Mouse (Mus musculus) hematopoietic stem cell, adult 5-6 weeks (primary cell): Measurements from ENCODE around the gene Marco. TPM values are rescaled to one million over a fixed set of nuclear protein-coding genes. Genes with fewer than 3 reads are reported as not detected.

Experiments used
- ATAC-seq, 2 experiments: fragments of 125-278 bp in 1 of 2; replicated peaks in 1 of 2; 2 replicates each; pipeline ENCODE4 v1.8.0; 2016 to 2017; ENCODE audit warnings: inconsistent platforms in 2 of 2, mild to moderate bottlenecking in 2 of 2, moderate number of reproducible peaks in 2 of 2, low read depth in 1 of 2, moderate TSS enrichment in 1 of 2; ENCODE audit not compliant: low FRiP score in 2 of 2, poor library complexity in 2 of 2, severe bottlenecking in 2 of 2, insufficient read depth in 1 of 2, low TSS enrichment in 1 of 2
- total RNA-seq: library from RNA; stranded (forward); fragments of 172-1452, 232-1000 nt; gene quantifications from 2 replicates; pipeline ENCODE4 v1.2.3, GENCODE M21; 2017

Marco gene
- total RNA-seq, result not detected in 2 replicates

DNA sequence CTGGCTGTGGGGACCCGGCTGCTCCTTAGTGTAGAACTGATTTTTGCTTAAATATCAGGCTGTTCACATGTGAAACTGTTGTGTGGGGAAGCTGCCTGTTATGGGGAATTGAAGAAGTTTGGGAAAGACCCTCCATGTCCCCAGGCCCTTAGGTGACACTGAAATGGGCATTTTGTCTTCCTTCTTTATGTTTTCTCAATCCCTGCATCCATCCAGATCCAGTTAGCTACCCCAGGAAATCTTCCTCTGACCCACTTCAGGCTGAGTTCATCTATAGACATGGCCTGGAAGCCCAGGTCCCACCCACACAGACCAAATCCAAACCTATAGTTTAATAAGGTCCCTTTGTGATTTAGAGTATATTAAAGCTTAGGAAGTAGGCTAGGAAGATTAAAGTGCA is at the start of gene Marco:
TSS of gene Marco (minus strand) at position 101 of the 400 bp plus-strand sequence.
- no peak for ATAC-seq

DNA sequence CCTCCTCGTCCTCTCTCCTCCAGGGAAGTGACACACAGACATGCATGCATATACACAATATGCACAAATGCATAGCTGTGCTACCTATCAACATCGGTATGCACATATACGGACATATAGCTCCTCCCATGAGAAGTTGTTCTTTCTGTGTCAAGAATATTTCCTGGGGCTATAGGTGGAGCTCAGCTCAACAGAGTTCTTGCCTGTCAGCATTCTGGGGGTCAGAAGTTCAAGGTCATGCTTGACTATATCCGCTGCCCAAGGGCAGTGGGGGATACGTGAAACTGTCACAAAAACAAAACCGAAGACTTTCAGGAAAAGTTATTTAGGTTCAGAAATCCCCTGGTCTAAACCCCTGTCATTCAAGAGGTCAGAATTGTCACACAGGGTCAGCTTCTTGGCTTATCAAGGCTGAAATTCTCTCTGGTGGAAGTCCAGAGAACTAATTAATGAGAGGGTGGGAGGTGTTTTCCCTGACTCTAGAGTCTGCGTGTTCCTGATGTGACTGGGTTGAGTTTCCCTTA is 34.7 kb upstream of the Marco start:
- no peak for ATAC-seq

DNA sequence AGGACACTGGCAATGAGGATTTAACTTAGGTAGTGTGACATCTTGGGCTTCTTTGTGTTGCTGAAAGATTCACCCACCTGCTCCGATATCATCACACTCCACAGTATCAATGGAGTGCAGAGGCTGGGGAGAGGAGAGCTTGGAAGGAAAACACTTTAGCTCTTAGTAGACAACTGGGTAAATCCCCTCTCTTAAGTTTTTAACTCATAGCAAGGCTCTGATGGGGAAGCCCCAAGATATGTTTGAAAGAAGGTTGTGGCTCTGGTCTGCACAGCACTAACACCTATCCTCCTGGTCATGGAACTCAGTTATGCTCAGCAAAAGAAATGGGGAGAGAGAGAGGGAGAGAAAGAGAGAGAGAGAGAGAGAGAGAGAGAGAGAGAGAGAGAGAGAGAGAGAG is 32.2 kb upstream of the Marco start:
- no peak for ATAC-seq

DNA sequence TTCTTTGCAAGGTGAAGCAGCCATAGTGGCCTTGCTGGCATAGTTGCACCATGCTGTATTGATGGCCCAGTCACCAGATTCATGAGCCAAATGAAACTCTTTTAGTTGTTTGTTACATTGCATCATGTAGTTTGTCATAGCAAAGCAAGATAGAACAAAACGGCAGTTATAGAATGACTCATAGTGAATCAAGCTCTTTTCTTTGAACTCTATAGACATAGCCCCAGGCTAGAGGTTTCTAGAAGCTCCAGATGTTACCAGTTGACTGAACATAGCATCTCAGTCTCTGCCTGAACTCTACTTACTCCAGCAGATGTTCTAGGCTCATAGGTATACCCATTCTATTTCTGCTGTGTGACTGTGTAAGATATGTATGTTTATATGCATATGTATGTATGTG is 31.1 kb upstream of the Marco start:
- ATAC-seq, result no peak

DNA sequence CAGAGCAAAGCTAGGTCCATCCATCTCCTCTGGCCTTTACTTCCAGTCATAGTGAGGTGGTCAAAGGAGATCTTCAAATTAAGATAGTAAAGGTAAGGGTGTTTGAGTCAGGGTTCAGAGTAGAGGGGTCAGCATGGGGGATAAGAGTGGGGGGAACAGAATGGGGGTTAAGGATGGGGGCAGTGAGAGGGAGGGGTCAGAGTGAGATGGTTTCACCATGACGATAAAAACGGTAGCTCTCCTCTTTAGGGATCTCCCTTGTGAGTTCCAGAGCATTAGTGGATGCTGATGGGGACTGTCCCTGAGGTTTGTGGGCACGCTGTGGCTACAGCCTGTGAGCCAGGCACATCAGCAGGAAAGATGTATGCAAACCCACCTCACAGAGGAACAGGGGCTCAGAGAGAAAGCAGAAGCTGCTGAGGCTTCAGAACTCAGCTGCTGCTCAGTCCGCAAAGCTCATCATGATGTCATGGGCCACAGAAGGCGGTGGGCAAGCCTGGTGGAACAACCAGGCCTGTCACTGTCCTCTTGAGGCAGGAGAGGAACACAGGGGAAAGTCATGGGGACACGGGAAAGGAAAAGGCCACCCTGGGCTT is 27.6 kb upstream of the Marco start:
- peak; percentile 91 to 97 for ATAC-seq

DNA sequence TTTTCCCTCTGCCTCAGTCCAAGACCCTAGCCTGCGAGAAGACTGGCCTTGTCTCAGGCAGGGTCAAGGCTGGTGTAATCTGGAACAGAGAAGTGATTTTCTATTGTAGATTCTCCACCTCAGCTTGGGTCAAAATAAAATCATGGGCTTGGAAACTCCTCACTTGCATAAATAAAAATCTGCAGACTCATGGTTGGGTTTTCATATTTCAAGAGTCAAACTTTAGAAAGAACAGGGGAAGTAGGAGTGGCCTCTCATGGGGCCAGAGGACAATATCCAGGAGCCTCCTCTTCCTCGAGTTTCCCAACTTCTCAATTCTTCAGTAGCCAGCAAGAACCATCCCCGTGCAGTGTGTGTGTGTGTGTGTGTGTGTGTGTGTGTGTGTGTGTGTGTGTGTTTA is 26.9 kb upstream of the Marco start:
- peak in 1 of 2 experiments; percentile 28; a peak in 1 of 4 replicates for ATAC-seq

DNA sequence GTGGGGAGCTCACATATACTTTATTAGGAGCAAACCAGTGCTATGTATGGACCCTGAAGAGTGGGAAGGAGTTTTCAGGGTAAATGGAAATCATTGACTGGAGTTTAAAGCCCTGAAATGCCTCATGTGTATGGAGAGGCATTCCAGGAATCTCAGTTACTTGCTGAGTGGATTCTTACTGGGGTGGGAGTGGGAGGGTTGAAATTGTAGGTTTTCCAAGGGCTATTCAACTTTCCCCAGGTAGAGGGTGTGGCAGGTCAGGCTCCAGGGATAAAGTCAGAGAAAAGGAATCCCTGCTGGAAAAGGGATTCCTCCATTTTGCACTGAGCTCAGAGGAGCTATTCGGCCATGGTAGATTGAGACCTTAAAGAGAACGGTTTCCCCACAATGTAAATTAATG is 25.1 kb upstream of the Marco start:
- no peak for ATAC-seq

DNA sequence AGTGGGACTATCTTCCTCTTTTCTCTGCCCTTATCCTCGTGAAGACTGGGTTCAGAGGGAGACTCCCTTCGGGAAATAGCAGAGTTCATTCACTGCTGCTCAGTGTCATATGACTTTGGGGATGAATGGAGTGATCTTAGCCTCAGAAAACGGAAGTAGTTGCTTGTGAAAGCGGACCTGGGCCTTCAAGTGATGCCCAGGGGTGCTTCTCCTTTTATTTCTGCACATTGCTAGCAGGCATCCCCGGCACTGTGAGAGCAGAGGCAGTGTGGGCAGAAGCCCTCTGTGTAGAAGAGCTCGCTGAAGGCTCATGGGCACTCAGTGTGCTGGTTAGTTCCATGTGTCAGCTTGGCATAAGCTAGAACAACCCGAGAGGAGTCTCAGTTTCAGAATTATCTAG is 12.8 kb upstream of the Marco start:
- no peak for ATAC-seq

DNA sequence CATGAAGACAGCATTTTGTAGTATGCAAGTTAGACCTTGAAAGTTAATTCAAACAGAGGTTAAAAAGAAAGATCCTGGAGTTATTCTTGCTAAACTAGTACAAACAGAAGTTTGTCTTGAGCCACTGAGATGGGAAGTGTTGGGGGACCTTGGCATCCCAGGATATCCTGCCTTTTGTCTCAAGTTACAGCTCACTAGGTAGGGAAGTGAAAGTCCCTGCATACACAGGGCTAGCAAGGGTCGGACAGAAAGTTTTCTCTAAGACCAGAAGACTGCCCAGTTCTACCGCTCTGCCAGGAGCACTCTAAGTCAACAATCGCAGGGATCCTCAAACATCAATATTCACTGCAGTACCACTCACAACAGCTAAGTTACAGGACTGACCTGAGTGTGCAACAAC is 5.5 kb upstream of the Marco start:
- no peak for ATAC-seq

DNA sequence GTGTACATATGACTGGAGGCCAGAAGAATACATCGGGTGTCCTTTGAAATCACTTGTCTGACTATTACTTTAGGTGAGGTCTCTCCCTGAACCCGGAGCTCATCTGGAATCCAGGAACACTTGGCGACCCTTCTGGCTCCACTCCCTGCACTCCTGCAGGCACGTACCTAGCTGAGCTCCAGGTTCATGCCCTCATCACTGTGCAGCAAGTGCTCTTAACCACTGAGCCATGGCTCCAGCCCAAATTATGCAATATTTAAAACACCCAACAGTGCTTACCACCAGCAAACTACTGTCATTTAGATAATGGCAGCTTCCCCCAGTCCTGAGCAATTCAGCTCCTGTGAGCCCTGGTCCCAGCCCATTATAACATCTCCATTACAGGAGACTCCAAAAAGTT is 4.2 kb upstream of the Marco start:
- no peak for ATAC-seq

DNA sequence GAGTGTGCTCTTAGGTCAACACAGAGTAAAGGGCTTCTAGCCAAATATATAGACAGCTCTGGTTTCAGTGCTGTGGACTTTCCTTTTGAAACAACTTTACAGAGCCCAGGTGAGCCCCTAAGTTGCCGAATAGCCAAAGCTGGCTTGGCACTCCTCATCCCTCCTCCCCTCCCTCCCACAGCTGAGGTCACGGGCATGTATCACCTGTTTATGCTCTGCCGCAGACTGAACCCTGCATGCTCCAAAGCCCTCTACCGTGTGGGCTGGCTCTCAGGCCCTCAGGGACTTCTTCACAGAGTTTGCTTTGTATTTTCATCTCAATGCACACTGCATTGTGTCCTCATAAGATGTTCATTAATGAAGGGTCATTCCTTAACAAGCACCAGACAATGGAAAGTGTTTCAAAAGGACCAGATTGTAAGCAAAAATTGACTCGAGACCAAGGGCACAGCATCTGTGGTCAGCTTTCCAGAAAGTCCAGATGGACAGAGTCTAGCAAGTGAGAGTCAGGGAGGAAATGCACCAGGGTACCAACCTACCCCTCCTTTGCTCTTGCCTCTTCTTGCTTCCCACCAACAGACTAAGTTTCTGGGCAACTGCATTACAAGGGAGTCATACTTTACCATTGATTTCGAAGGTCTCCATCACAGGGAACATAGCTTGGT is 646 bp downstream of the Marco start:
- no peak for ATAC-seq

DNA sequence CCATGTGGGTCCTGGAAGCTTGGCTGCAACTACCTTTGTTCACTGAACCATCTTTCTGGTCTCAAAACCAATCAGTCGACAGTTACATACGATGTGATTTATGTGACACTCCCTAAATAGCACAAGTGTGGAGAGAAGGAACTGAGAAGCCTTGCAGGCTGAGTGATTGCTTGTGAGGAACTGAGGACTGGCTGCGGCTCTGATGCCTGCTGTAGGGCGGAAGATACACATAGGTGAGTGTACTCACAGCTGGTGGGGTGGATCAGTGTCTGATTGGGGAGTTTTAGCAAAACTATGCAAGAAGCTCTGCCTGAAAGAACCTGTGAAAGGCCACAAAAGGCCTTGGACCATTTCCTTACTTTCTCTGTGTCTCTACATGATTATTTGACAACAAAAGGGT is 3.3 kb downstream of the Marco start:
- 0 out of 4 replicates have a peak, but pooled peaks of 1 of the 2 experiments have one; percentile 47 for ATAC-seq

DNA sequence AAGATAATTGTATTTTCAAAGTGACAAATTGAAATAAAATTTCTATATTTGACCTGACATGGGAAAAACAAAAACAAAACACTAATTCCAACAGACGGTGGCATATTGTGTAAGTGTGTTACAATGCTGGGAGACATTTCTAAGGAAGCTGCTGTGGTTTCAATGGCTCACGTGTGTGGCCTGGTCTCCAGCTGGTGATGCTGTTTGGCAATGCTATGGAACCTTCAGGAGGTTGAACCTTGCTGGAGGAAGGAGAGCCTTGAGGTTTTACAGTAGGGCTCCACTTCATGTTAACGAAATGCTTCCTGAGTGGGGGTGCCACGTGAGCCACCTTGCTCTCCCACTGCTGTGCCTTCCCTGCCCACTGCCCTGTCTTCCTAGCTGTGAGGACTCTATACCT is 6.8 kb downstream of the Marco start:
- no peak for ATAC-seq

DNA sequence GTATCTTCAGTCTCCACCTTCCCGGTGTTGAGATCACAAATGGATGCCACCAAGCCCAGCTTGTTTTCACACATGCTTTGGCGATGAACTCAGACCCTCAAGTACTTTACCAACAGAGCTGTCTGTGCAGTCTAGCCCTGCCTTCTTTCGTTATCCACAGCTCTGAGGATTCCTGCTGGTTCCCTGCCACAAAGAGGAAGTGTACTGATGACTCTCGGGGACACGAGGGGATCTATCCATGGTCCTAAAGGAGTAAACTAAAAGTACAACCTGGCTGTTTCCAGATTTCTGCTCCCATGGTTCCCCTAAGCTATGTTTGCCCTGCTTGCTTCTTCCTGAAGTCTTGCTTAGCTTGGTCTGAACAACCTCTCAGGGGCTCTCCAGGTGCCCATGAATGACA is 23.9 kb downstream of the Marco start:
- ATAC-seq, result 0 out of 4 replicates have a peak, but pooled peaks of 1 of the 2 experiments have one; percentile 22

DNA sequence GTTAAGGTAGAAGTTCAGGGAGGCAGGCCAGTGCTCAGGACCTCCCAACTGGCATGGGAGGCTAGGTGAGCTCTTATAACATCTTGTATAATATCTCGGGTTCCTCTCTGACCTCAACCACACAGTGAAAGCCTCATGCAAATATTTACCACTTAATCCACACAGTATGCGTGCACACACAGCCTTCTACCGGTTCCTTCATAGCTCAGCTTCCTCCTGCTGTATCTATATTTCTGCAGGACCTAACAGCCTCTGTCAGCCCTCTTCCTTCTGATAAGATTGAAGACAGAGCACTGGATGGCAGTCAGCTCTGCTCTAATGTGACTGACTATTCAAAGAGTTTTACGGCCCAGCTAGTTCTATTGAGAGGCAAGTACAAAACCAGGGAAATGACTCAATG is 30.0 kb downstream of the Marco start:
- no peak; a peak in 1 of 4 replicates for ATAC-seq

DNA sequence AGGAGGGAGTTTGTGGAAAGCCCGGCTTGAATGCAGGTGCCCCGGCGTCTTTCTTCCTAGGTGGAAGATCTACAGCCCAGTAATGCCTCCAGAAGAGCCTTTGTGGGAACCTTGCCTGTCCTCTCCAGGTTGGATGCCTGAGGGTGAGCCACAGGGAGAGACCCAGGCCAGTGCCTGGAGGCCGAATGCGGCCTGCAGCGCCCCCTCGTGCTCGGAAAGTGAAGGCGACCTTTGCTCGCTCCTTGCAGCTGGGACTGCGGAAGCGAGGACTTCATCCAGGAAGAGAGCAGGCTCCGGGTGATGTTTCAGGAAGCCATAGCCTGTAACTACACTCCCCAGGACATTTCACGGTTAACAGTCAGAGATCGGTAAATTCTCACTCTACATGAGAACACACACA is 35.9 kb downstream of the Marco start:
- peak; percentile 68 to 74 for ATAC-seq

DNA sequence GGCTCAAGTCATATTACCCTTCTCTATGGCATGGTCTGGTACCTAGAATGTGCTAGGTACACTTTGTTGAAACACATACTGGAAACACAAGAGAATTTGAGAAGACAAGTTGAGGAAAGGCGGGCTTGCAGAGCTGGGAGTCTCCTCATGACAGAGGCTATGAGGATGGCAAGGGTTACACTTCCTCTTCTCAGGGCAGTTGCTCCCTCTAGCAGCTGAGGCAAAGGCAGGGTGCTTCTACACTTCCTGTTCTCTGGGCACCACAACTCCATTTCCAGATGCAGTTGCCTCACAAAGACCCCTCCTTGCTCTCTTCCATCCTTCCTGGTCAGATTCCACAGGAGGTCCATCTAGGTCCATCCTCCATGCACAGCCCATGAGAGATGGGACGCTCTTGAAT is 37.5 kb downstream of the Marco start:
- ATAC-seq, result peak; percentile 67 to 82; a peak in 3 of 4 replicates

DNA sequence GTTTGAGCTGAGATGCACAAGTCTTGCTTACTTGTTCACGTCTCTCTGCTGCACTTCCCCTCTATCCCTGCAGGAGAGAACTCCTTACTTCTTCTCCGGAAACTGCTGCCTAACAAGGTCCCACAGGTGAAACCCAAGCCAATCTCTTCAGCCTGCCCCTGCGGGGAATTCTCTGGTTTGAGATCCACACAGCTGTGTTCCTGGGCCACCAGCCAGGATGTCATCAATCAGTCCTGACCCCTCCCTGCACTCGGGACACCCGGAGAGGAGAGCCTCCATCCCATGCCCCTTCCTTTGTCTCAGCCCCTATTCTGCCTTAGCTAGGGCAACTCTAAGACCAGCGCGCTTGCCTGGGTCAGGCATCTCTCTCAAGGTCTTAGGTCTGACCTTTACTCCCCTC is 38.1 kb downstream of the Marco start:
- peak; percentile 14; a peak in 1 of 4 replicates for ATAC-seq

DNA sequence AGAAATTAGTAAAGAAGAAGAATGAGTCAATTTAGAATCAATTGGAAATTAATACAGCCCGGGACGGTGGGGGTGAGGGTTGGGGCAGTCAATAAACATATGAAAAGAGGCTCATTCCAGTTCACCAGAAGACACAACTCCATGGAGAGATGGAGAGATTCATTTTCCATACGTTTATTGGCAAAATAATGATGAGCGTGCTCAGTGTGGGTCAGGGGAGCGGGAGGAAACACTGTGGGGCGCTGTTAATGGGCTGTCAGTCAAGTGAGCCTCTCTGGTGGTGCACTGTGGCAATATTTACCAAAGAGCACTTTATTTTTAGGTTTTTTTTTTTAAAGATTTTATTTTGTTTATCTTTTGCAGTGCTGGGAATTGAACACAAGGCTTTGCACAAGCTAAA is 45.8 kb downstream of the Marco start:
- ATAC-seq, result no peak
